Mouse (Mus musculus): ENCODE data around the gene Btbd6. TPM values are rescaled to one million over a fixed set of nuclear protein-coding genes. Genes with fewer than 3 reads are reported as not detected.

The Btbd6 gene
- polyA plus RNA-seq (2016; fragmentation: Nextera tagmentation; extraction: Ambion mirVana) = 32.0 and 33.8 TPM in 2 replicates

- Histone ChIP-seq H3K9ac (peak within 1 kb of the TSS; percentile 86), H3K27ac (peak within 1 kb of the TSS; percentile 72), H3K4me1 (peaks cover 17% of the 10 kb centered on the region; the same call in 1 of the 2 replicates), H3K36me3 (peaks cover 70% of the 10 kb centered on the region), H3K4me3 (peak within 1 kb of the TSS; percentile 58), H3K27me3 (replicated peaks) (no peaks in the 10 kb centered on the region), H3K9me3 (no peaks in the 10 kb centered on the region), H3K4me2 (replicated peaks) (peak within 1 kb of the TSS; percentile 89)
- WGBS = under 1% methylated on average over 79 of the region's 80 CpGs
- ATAC-seq (ENCODE audit: low FRiP score, low read depth) = peak; percentile 97
Observed at GRCm38 (mm10) chr12:112976371-112977073, at the start of gene Btbd6. Gene Btbd6 (plus strand): TSS chr12:112976482.

GRCm38 (mm10) chr12:112927265-112927664, 49.0 kb upstream of the Btbd6 start:
- H3K27me3 ChIP-seq (replicated peaks) = peaks cover 52% of the 10 kb centered on the region
- H3K4me2 ChIP-seq (replicated peaks) = peak overlapping the region; percentile 84
- no peak overlapping the region for H3K27ac ChIP-seq
- peaks cover 36% of the 10 kb centered on the region for H3K4me1 ChIP-seq
- no peaks in the 10 kb centered on the region for H3K9me3 ChIP-seq
- no peak for ATAC-seq (ENCODE audit: low FRiP score, low read depth)
- no peaks in the 10 kb centered on the region for H3K36me3 ChIP-seq
- H3K9ac ChIP-seq = no peak overlapping the region
- H3K4me3 ChIP-seq = no peak overlapping the region
- WGBS = 83% methylated on average over 12 of the region's 14 CpGs

- Histone ChIP-seq H3K27ac (peak overlapping the region; percentile 43), H3K27me3 (replicated peaks) (peaks cover 58% of the 10 kb centered on the region), H3K4me2 (replicated peaks) (peak overlapping the region; percentile 84), H3K36me3 (no peaks in the 10 kb centered on the region), H3K9me3 (no peaks in the 10 kb centered on the region), H3K9ac (peak overlapping the region; percentile 70), H3K4me3 (peak overlapping the region; percentile 59), H3K4me1 (peaks cover 22% of the 10 kb centered on the region)
- ATAC-seq (ENCODE audit: low FRiP score, low read depth) = peak; percentile 57
- 2% methylated on average over 107 of the region's 124 CpGs for WGBS
Observed at GRCm38 (mm10) chr12:112928401-112929241, 47.7 kb upstream of the Btbd6 start.

- no peaks in the 10 kb centered on the region for H3K36me3 ChIP-seq
- H3K4me1 ChIP-seq = peaks cover 22% of the 10 kb centered on the region
- peak within 1 kb of the TSS; percentile 43 for H3K27ac ChIP-seq
- H3K9me3 ChIP-seq = no peaks in the 10 kb centered on the region
- peak within 1 kb of the TSS; percentile 59 for H3K4me3 ChIP-seq
- 1% methylated on average over 64 of the region's 85 CpGs for WGBS
- peak within 1 kb of the TSS; percentile 70 for H3K9ac ChIP-seq
- peaks cover 58% of the 10 kb centered on the region for H3K27me3 ChIP-seq (replicated peaks)
- peak; percentile 42 for ATAC-seq (ENCODE audit: low FRiP score, low read depth)
- peak within 1 kb of the TSS; percentile 84 for H3K4me2 ChIP-seq (replicated peaks)
Observed at GRCm38 (mm10) chr12:112929562-112930352, 46.5 kb upstream of the Btbd6 start, which contains the start of gene Jag2. Gene Jag2 (minus strand): TSS chr12:112929776.

GRCm38 (mm10) chr12:112932647-112933046, 43.6 kb upstream of the Btbd6 start:
- Histone ChIP-seq H3K4me3 (no peak overlapping the region), H3K27ac (no peak overlapping the region), H3K9ac (no peak overlapping the region), H3K4me2 (replicated peaks) (no peak overlapping the region), H3K27me3 (replicated peaks) (peaks cover 47% of the 10 kb centered on the region), H3K9me3 (no peaks in the 10 kb centered on the region), H3K36me3 (no peaks in the 10 kb centered on the region), H3K4me1 (peaks cover 19% of the 10 kb centered on the region)
- WGBS = 65% methylated on average over 7 of the region's 7 CpGs
- no peak for ATAC-seq (ENCODE audit: low FRiP score, low read depth)

- H3K4me2 ChIP-seq (replicated peaks) = no peak overlapping the region
- WGBS = 54% methylated on average over 9 of the region's 9 CpGs
- ATAC-seq (ENCODE audit: low FRiP score, low read depth) = no peak
- H3K27me3 ChIP-seq (replicated peaks) = 0 out of 2 replicates have a peak, but pooled peaks cover under 1% of the 10 kb centered on the region
- no peak overlapping the region for H3K4me3 ChIP-seq
- H3K4me1 ChIP-seq = peaks cover 34% of the 10 kb centered on the region
- no peak overlapping the region for H3K27ac ChIP-seq
- no peaks in the 10 kb centered on the region for H3K9me3 ChIP-seq
- H3K9ac ChIP-seq = 0 out of 2 replicates have a peak overlapping the region, but pooled peaks have one; percentile 21
- no peaks in the 10 kb centered on the region for H3K36me3 ChIP-seq
Observed at GRCm38 (mm10) chr12:112937906-112938305, 38.4 kb upstream of the Btbd6 start.

GRCm38 (mm10) chr12:112938366-112938765, 37.9 kb upstream of the Btbd6 start:
- no peak for ATAC-seq (ENCODE audit: low FRiP score, low read depth)
- H3K9ac ChIP-seq = no peak overlapping the region
- H3K4me1 ChIP-seq = peaks cover 34% of the 10 kb centered on the region
- H3K4me2 ChIP-seq (replicated peaks) = no peak overlapping the region
- no peak overlapping the region for H3K27ac ChIP-seq
- whole genome bisulfite sequencing = 84% methylated on average over 10 of the region's 10 CpGs
- no peaks in the 10 kb centered on the region for H3K27me3 ChIP-seq (replicated peaks)
- no peak overlapping the region for H3K4me3 ChIP-seq
- H3K36me3 ChIP-seq = no peaks in the 10 kb centered on the region
- H3K9me3 ChIP-seq = no peaks in the 10 kb centered on the region

GRCm38 (mm10) chr12:112938873-112939565, 37.3 kb upstream of the Btbd6 start:
- Histone ChIP-seq H3K4me1 (peaks cover 34% of the 10 kb centered on the region), H3K27me3 (replicated peaks) (no peaks in the 10 kb centered on the region)
- 61% methylated on average over 10 of the region's 10 CpGs for WGBS

GRCm38 (mm10) chr12:112940238-112940637, 36.0 kb upstream of the Btbd6 start:
- Histone ChIP-seq H3K4me1 (peaks cover 34% of the 10 kb centered on the region), H3K27ac (no peak overlapping the region), H3K4me3 (no peak overlapping the region), H3K4me2 (replicated peaks) (no peak overlapping the region), H3K27me3 (replicated peaks) (no peaks in the 10 kb centered on the region), H3K9ac (no peak overlapping the region), H3K36me3 (no peaks in the 10 kb centered on the region), H3K9me3 (no peaks in the 10 kb centered on the region)
- 91% methylated on average over 4 of the region's 4 CpGs for WGBS
- no peak for ATAC-seq (ENCODE audit: low FRiP score, low read depth)

More at GRCm38 (mm10) chr12:112938873-112939565, 37.3 kb upstream of the Btbd6 start:
- ATAC-seq (ENCODE audit: low FRiP score, low read depth) = no peak
- H3K27ac ChIP-seq = no peak overlapping the region
- H3K9ac ChIP-seq = no peak overlapping the region
- H3K4me2 ChIP-seq (replicated peaks) = no peak overlapping the region
- H3K4me3 ChIP-seq = no peak overlapping the region
- H3K36me3 ChIP-seq = no peaks in the 10 kb centered on the region
- no peaks in the 10 kb centered on the region for H3K9me3 ChIP-seq

- Histone ChIP-seq H3K27ac (no peak overlapping the region), H3K27me3 (replicated peaks) (no peaks in the 10 kb centered on the region), H3K36me3 (no peaks in the 10 kb centered on the region), H3K4me2 (replicated peaks) (peak overlapping the region; percentile 72; the same call in 1 of the 2 replicates), H3K4me3 (no peak overlapping the region), H3K9ac (no peak overlapping the region), H3K4me1 (peaks cover 34% of the 10 kb centered on the region), H3K9me3 (no peaks in the 10 kb centered on the region)
- 82% methylated on average over 9 of the region's 9 CpGs for WGBS
- ATAC-seq (ENCODE audit: low FRiP score, low read depth) = no peak
Observed at GRCm38 (mm10) chr12:112940710-112941109, 35.6 kb upstream of the Btbd6 start.

GRCm38 (mm10) chr12:112941156-112941775, 35.0 kb upstream of the Btbd6 start:
- Histone ChIP-seq H3K4me1 (peaks cover 34% of the 10 kb centered on the region), H3K36me3 (no peaks in the 10 kb centered on the region), H3K9me3 (no peaks in the 10 kb centered on the region), H3K4me2 (replicated peaks) (peak overlapping the region; percentile 72), H3K27me3 (replicated peaks) (no peaks in the 10 kb centered on the region), H3K4me3 (peak overlapping the region; percentile 76), H3K9ac (peak overlapping the region; percentile 76), H3K27ac (no peak overlapping the region)
- no peak for ATAC-seq (ENCODE audit: low FRiP score, low read depth)
- 44% methylated on average over 10 of the region's 10 CpGs for WGBS

Data from neural tube, embryonic 12.5 days (tissue).